Mouse (Mus musculus) ES-Bruce4 (cell line): ENCODE data around the gene Zfp280b. TPM values are rescaled to one million over a fixed set of nuclear protein-coding genes. Genes with fewer than 3 reads are reported as not detected.

Experiments
- H3K27ac ChIP-seq: 2 replicates; pipeline ENCODE4 v1.5.1; 2012; ENCODE audit warnings: low read length, inconsistent platforms; ENCODE audit not compliant: insufficient read depth
- H3K27me3 ChIP-seq: 2 replicates; pipeline ENCODE4 v1.6.1; 2012; ENCODE audit warnings: mild to moderate bottlenecking, low read length, inconsistent platforms; ENCODE audit not compliant: control insufficient read depth, poor library complexity, insufficient read depth, severe bottlenecking
- H3K36me3 ChIP-seq: 2 replicates; pipeline ENCODE4 v1.6.1; 2012; ENCODE audit warnings: inconsistent platforms, mild to moderate bottlenecking, low read length, moderate library complexity; ENCODE audit not compliant: control insufficient read depth, poor library complexity, insufficient read depth, severe bottlenecking
- H3K4me1 ChIP-seq: one replicate; pipeline ENCODE4 v1.8.1; 2011; ENCODE audit warnings: low read length; ENCODE audit not compliant: control insufficient read depth, insufficient read depth
- H3K4me3 ChIP-seq: 2 replicates; pipeline ENCODE4 v1.5.1; 2011; ENCODE audit warnings: low read depth, mild to moderate bottlenecking, low read length
- H3K9ac ChIP-seq: 2 replicates; pipeline ENCODE4 v1.6.1; 2012; ENCODE audit warnings: low read depth, mild to moderate bottlenecking, inconsistent platforms; ENCODE audit not compliant: poor library complexity, severe bottlenecking
- H3K9me3 ChIP-seq: replicated peaks from 2 replicates; pipeline ENCODE4 v1.6.1; 2012; ENCODE audit warnings: mild to moderate bottlenecking, low read length, inconsistent platforms; ENCODE audit not compliant: control insufficient read depth, poor library complexity, insufficient read depth, severe bottlenecking
- CTCF ChIP-seq: IDR thresholded peaks from one replicate; pipeline ENCODE4 v1.8.1; 2011; ENCODE audit warnings: low read depth, low read length
- EP300 ChIP-seq: IDR thresholded peaks from 2 replicates; pipeline ENCODE4 v1.6.1; 2011; ENCODE audit warnings: low read depth, low read length; ENCODE audit not compliant: insufficient read depth
- POLR2A ChIP-seq: IDR thresholded peaks from one replicate; pipeline ENCODE4 v1.8.1; 2011; ENCODE audit warnings: low read length; ENCODE audit not compliant: insufficient read depth
- polyA plus RNA-seq: library from polyadenylated mRNA; stranded (reverse); fragments of >200 nt; gene quantifications from 2 replicates; pipeline ENCODE4 v1.2.4, GENCODE M21; 2011; ENCODE audit warnings: low read depth; ENCODE audit not compliant: missing spikeins, insufficient read depth, insufficient read length

The Zfp280b gene
- polyA plus RNA-seq, 1 experiment, result 63.2 TPM

GRCm38 (mm10) chr10:76012922-76013321 lies 19.5 kb upstream of the Zfp280b start:
- Histone ChIP-seq H3K9me3 (no peaks in the 10 kb centered on the region; the same call in 1 of the 2 replicates), H3K36me3 (no peaks in the 10 kb centered on the region), H3K9ac (no peak overlapping the region), H3K4me1 (no peaks in the 10 kb centered on the region), H3K27me3 (no peaks in the 10 kb centered on the region), H3K4me3 (no peak overlapping the region), H3K27ac (no peak overlapping the region)
- no peak for TF ChIP-seq POLR2A
- no peak for TF ChIP-seq EP300
- no peak for TF ChIP-seq CTCF

DNA sequence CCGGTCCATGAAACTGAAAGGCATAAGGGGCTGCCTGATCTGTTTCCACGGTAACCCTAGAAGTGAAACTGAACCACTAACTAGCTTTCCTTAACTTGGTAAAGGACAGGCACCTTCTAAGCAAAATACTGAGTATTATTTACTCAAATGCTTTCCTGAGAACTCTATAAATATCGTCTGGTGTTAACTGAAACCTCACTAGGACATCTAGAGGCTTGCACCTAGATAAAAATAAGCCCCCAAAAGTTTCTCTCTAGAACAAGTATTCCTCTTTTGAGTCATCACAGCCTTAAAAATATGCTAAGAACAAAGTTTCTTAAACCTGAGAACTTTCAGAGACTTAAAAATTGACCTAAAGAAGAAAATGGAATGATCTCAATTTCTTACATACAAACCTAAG lies 15.6 kb upstream of the Zfp280b start:
- Histone ChIP-seq H3K27ac (no peak overlapping the region), H3K9me3 (peaks cover 3% of the 10 kb centered on the region), H3K36me3 (no peaks in the 10 kb centered on the region), H3K9ac (no peak overlapping the region), H3K4me1 (no peaks in the 10 kb centered on the region), H3K27me3 (no peaks in the 10 kb centered on the region), H3K4me3 (no peak overlapping the region)
- TF ChIP-seq EP300, result no peak
- no peak for TF ChIP-seq CTCF
- no peak for TF ChIP-seq POLR2A

DNA sequence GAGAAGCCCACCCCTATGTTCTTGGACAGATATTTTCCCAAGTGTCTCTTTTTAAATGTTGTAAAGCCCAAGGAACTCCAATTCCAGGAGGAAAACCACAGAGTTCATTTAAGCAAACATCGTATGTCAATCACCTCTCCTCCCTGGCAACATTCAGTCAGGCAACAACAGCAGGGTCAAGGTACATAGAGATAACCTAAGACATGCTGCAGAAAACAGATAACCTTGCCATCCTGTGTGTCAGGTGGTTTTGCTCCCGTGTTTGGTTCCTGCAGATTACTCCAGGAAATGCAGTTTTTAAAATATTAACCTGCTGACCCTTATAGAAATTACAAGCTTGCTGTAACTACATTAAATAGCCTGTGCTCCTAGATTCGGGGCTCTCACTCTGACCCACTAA lies 10.7 kb upstream of the Zfp280b start:
- Histone ChIP-seq H3K4me3 (no peak overlapping the region), H3K9me3 (peaks cover 14% of the 10 kb centered on the region), H3K9ac (no peak overlapping the region)

GRCm38 (mm10) chr10:76023921-76024320 lies 8.5 kb upstream of the Zfp280b start:
- H3K4me3 ChIP-seq, result no peak overlapping the region

More for the DNA sequence above, 10.7 kb upstream of the Zfp280b start:
- no peak overlapping the region for H3K27ac ChIP-seq
- H3K27me3 ChIP-seq, result no peaks in the 10 kb centered on the region
- H3K36me3 ChIP-seq, result no peaks in the 10 kb centered on the region
- TF ChIP-seq EP300 (no peak), CTCF (no peak), POLR2A (no peak)
- no peaks in the 10 kb centered on the region for H3K4me1 ChIP-seq

GRCm38 (mm10) chr10:76025470-76026190 lies 6.8 kb upstream of the Zfp280b start:
- TF ChIP-seq CTCF, result no peak
- TF ChIP-seq EP300, result peak; percentile 60; the same call in 1 of the 2 replicates
- no peak for TF ChIP-seq POLR2A
- Histone ChIP-seq H3K36me3 (no peaks in the 10 kb centered on the region), H3K9ac (no peak overlapping the region), H3K27me3 (no peaks in the 10 kb centered on the region), H3K4me1 (peaks cover 1% of the 10 kb centered on the region), H3K4me3 (no peak overlapping the region), H3K9me3 (peaks cover 14% of the 10 kb centered on the region), H3K27ac (peak overlapping the region; percentile 85)

More at GRCm38 (mm10) chr10:76023921-76024320, 8.5 kb upstream of the Zfp280b start:
- no peak overlapping the region for H3K9ac ChIP-seq
- peaks cover 14% of the 10 kb centered on the region for H3K9me3 ChIP-seq
- no peaks in the 10 kb centered on the region for H3K27me3 ChIP-seq
- no peaks in the 10 kb centered on the region for H3K4me1 ChIP-seq
- TF ChIP-seq POLR2A (no peak), CTCF (no peak), EP300 (peak; percentile 69; the same call in 1 of the 2 replicates)
- H3K36me3 ChIP-seq, result no peaks in the 10 kb centered on the region
- peak overlapping the region; percentile 85; the same call in 1 of the 2 replicates for H3K27ac ChIP-seq
